In genomic region chr15:21405196-21405595, GRCm38 (mm10) we compare ENCODE assay signal across 10 mouse cellular contexts.
DNase-seq lines count a peak whose midpoint lies in the region.
"Had no signal": no experiment of that assay in that cellular context is flagged by ENCODE, and none has a peak within 500 bp of the region (broad histone marks: within the 10 kb centered on the region; RNA-seq: fewer than 3 reads in every experiment).

No protein-coding gene starts in this region.

- DNase-seq in right cerebral cortex, adult 2 months (ENCODE audit: low spot score in 2 of 2): peak; percentile 70 to 83
- DNase-seq in right cerebral cortex, postnatal 14 days: no peak
- peak; percentile 18 for DNase-seq in layer of hippocampus, adult 9-10 months (ENCODE audit: low spot score)
- DNase-seq in left cerebral cortex, postnatal 14 days (ENCODE audit: low spot score in 2 of 2): peak; percentile 54 to 66
- DNase-seq in gastrocnemius, adult 8-10 months (ENCODE audit: low spot score in 2 of 2): no peak
- no peak for DNase-seq in kidney, adult 11 months
- DNase-seq in gastrocnemius, postnatal 36 days: no peak
- DNase-seq: cerebellum, adult 9-10 months; gastrocnemius, postnatal 25 days; thymus, postnatal 25 days had no signal

- intact Hi-C loops in left cerebral cortex, postnatal 14 days (cut with DNase I): loop anchor here (1.0 to 5.0 kb wide), 2 partner anchors 294 to 1933 kb away; no protein-coding TSS in a partner anchor
- intact Hi-C loops in gastrocnemius, postnatal 36 days (cut with DNase I): no loop called here

Comparison
In these comparisons a context has a peak if more than half of its experiments do, and no peak if none do; other contexts are left out.
1. DNase-seq: peak in right cerebral cortex, adult 2 months (2 of 2), layer of hippocampus, adult 9-10 months (single experiment) and left cerebral cortex, postnatal 14 days (2 of 2); none in right cerebral cortex, postnatal 14 days (single experiment), gastrocnemius, adult 8-10 months (0 of 2), kidney, adult 11 months (single experiment) and gastrocnemius, postnatal 36 days (0 of 2).